Mouse (Mus musculus): Measurements from ENCODE around the gene Fgf3. TPM values are rescaled to one million over a fixed set of nuclear protein-coding genes. Genes with fewer than 3 reads are reported as not detected.

Gene Fgf3
- polyA plus RNA-seq, 1 experiment: not detected

GRCm38 (mm10) chr7:144847067-144847466, 9.2 kb downstream of the Fgf3 start, which contains the start of gene Fgf4:
TSS of gene Fgf4 (plus strand) at chr7:144847367.
- Histone ChIP-seq H3K79me2 (ENCODE audit: control insufficient read depth, insufficient read depth) (no peaks in the 10 kb centered on the region), H3ac (ENCODE audit: control insufficient read depth, insufficient read length, low read depth) (no peak within 1 kb of the TSS), H3K79me3 (ENCODE audit: low read depth) (no peaks in the 10 kb centered on the region), H3K36me3 (ENCODE audit: control insufficient read depth, insufficient read depth) (no peaks in the 10 kb centered on the region), H3K4me3 (ENCODE audit: insufficient read depth, poor library complexity, severe bottlenecking) (no peak within 1 kb of the TSS), H3K27me3 (ENCODE audit: control insufficient read depth, insufficient read depth, insufficient read length) (peaks cover 44% of the 10 kb centered on the region)
- TF ChIP-seq CTCF (IDR thresholded peaks at IDR 0.05; ENCODE audit: control insufficient read depth, insufficient read depth, insufficient read length): no peak
- no peak for TF ChIP-seq MYOD1 (IDR thresholded peaks at IDR 0.05; ENCODE audit: control insufficient read depth, insufficient read length, low read depth)
- TF ChIP-seq CEBPB (IDR thresholded peaks at IDR 0.05; ENCODE audit: low read depth): no peak
- TF ChIP-seq MYOG (IDR thresholded peaks at IDR 0.05; ENCODE audit: control insufficient read depth, extremely low read depth, insufficient read length): no peak
- no peak for TF ChIP-seq FOSL1 (IDR thresholded peaks at IDR 0.05; ENCODE audit: insufficient read depth, low read length, poor library complexity, severe bottlenecking)
- TF ChIP-seq USF1 (IDR thresholded peaks at IDR 0.05; ENCODE audit: low read depth): no peak
- no peak for TF ChIP-seq MAX (IDR thresholded peaks at IDR 0.05)

GRCm38 (mm10) chr7:144851321-144851720, 13.4 kb downstream of the Fgf3 start:
- no peaks in the 10 kb centered on the region for H3K36me3 ChIP-seq (ENCODE audit: control insufficient read depth, insufficient read depth)
- no peaks in the 10 kb centered on the region for H3K79me2 ChIP-seq (ENCODE audit: control insufficient read depth, insufficient read depth)
- peaks cover 20% of the 10 kb centered on the region for H3K27me3 ChIP-seq (ENCODE audit: control insufficient read depth, insufficient read depth, insufficient read length)
- TF ChIP-seq FOSL1 (IDR thresholded peaks at IDR 0.05; ENCODE audit: insufficient read depth, low read length, poor library complexity, severe bottlenecking) (no peak), CEBPB (IDR thresholded peaks at IDR 0.05; ENCODE audit: low read depth) (no peak), USF1 (IDR thresholded peaks at IDR 0.05; ENCODE audit: low read depth) (no peak), MYOG (IDR thresholded peaks at IDR 0.05; ENCODE audit: control insufficient read depth, extremely low read depth, insufficient read length) (no peak), CTCF (IDR thresholded peaks at IDR 0.05; ENCODE audit: control insufficient read depth, insufficient read depth, insufficient read length) (no peak), MAX (IDR thresholded peaks at IDR 0.05) (no peak), MYOD1 (IDR thresholded peaks at IDR 0.05; ENCODE audit: control insufficient read depth, insufficient read length, low read depth) (no peak)
- H3K4me3 ChIP-seq (ENCODE audit: insufficient read depth, poor library complexity, severe bottlenecking): no peak overlapping the region
- H3K79me3 ChIP-seq (ENCODE audit: low read depth): no peaks in the 10 kb centered on the region
- no peak overlapping the region for H3ac ChIP-seq (ENCODE audit: control insufficient read depth, insufficient read length, low read depth)

- Histone ChIP-seq H3K4me3 (ENCODE audit: insufficient read depth, poor library complexity, severe bottlenecking) (no peak overlapping the region), H3K36me3 (ENCODE audit: control insufficient read depth, insufficient read depth) (no peaks in the 10 kb centered on the region), H3K27me3 (ENCODE audit: control insufficient read depth, insufficient read depth, insufficient read length) (peaks cover 15% of the 10 kb centered on the region), H3K79me3 (ENCODE audit: low read depth) (no peaks in the 10 kb centered on the region), H3K79me2 (ENCODE audit: control insufficient read depth, insufficient read depth) (no peaks in the 10 kb centered on the region), H3ac (ENCODE audit: control insufficient read depth, insufficient read length, low read depth) (no peak overlapping the region)
- TF ChIP-seq USF1 (IDR thresholded peaks at IDR 0.05; ENCODE audit: low read depth) (no peak), MYOD1 (IDR thresholded peaks at IDR 0.05; ENCODE audit: control insufficient read depth, insufficient read length, low read depth) (no peak), FOSL1 (IDR thresholded peaks at IDR 0.05; ENCODE audit: insufficient read depth, low read length, poor library complexity, severe bottlenecking) (no peak), CTCF (IDR thresholded peaks at IDR 0.05; ENCODE audit: control insufficient read depth, insufficient read depth, insufficient read length) (no peak), MYOG (IDR thresholded peaks at IDR 0.05; ENCODE audit: control insufficient read depth, extremely low read depth, insufficient read length) (no peak), CEBPB (IDR thresholded peaks at IDR 0.05; ENCODE audit: low read depth) (no peak), MAX (IDR thresholded peaks at IDR 0.05) (no peak)
Observed at GRCm38 (mm10) chr7:144854966-144855365, 17.1 kb downstream of the Fgf3 start.

- Histone ChIP-seq H3K4me3 (ENCODE audit: insufficient read depth, poor library complexity, severe bottlenecking) (no peak overlapping the region), H3K79me3 (ENCODE audit: low read depth) (no peaks in the 10 kb centered on the region), H3K79me2 (ENCODE audit: control insufficient read depth, insufficient read depth) (no peaks in the 10 kb centered on the region), H3K27me3 (ENCODE audit: control insufficient read depth, insufficient read depth, insufficient read length) (peaks cover 33% of the 10 kb centered on the region), H3K36me3 (ENCODE audit: control insufficient read depth, insufficient read depth) (no peaks in the 10 kb centered on the region), H3ac (ENCODE audit: control insufficient read depth, insufficient read length, low read depth) (no peak overlapping the region)
- TF ChIP-seq MYOG (IDR thresholded peaks at IDR 0.05; ENCODE audit: control insufficient read depth, extremely low read depth, insufficient read length) (no peak), FOSL1 (IDR thresholded peaks at IDR 0.05; ENCODE audit: insufficient read depth, low read length, poor library complexity, severe bottlenecking) (no peak), MAX (IDR thresholded peaks at IDR 0.05) (no peak), USF1 (IDR thresholded peaks at IDR 0.05; ENCODE audit: low read depth) (no peak), CTCF (IDR thresholded peaks at IDR 0.05; ENCODE audit: control insufficient read depth, insufficient read depth, insufficient read length) (no peak), MYOD1 (IDR thresholded peaks at IDR 0.05; ENCODE audit: control insufficient read depth, insufficient read length, low read depth) (no peak), CEBPB (IDR thresholded peaks at IDR 0.05; ENCODE audit: low read depth) (no peak)
Observed at GRCm38 (mm10) chr7:144857158-144857557, 19.3 kb downstream of the Fgf3 start.

- Histone ChIP-seq H3K79me3 (ENCODE audit: low read depth) (no peaks in the 10 kb centered on the region), H3K4me3 (ENCODE audit: insufficient read depth, poor library complexity, severe bottlenecking) (no peak overlapping the region), H3K27me3 (ENCODE audit: control insufficient read depth, insufficient read depth, insufficient read length) (peaks cover 40% of the 10 kb centered on the region), H3ac (ENCODE audit: control insufficient read depth, insufficient read length, low read depth) (no peak overlapping the region), H3K36me3 (ENCODE audit: control insufficient read depth, insufficient read depth) (no peaks in the 10 kb centered on the region), H3K79me2 (ENCODE audit: control insufficient read depth, insufficient read depth) (no peaks in the 10 kb centered on the region)
- TF ChIP-seq MAX (IDR thresholded peaks at IDR 0.05) (no peak), CTCF (IDR thresholded peaks at IDR 0.05; ENCODE audit: control insufficient read depth, insufficient read depth, insufficient read length) (no peak), FOSL1 (IDR thresholded peaks at IDR 0.05; ENCODE audit: insufficient read depth, low read length, poor library complexity, severe bottlenecking) (no peak), MYOD1 (IDR thresholded peaks at IDR 0.05; ENCODE audit: control insufficient read depth, insufficient read length, low read depth) (no peak), MYOG (IDR thresholded peaks at IDR 0.05; ENCODE audit: control insufficient read depth, extremely low read depth, insufficient read length) (no peak), CEBPB (IDR thresholded peaks at IDR 0.05; ENCODE audit: low read depth) (no peak), USF1 (IDR thresholded peaks at IDR 0.05; ENCODE audit: low read depth) (no peak)
Observed at GRCm38 (mm10) chr7:144857826-144858342, 20.0 kb downstream of the Fgf3 start.
